Mouse (Mus musculus): Measurements from ENCODE around the gene Gphb5. TPM values are rescaled to one million over a fixed set of nuclear protein-coding genes. Genes with fewer than 3 reads are reported as not detected.

The Gphb5 gene
- polyA plus RNA-seq, 1 experiment: not detected

DNA sequence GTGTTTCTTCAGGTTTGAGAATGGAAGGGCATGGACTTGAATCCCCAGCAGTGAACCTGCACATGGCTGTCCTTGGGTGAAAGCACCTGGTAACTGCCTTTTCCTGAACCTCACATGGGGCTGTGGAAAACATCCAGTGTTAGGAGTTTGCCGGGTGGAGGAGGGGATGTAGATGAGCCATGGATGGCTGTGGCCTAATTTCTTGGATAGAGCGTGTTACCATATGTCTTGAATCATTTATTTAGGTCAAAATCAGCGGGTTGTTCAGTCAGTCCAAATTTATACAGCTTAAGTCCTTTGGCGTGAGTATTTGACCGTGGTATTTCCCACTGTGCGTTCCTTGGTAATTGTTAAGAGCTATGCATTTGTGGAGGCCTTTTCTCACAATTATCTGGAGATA is 40.5 kb downstream of the Gphb5 start:
- no peaks in the 10 kb centered on the region for H3K4me1 ChIP-seq (ENCODE audit: control insufficient read depth, insufficient read depth, low read length)
- TF ChIP-seq CTCF (IDR thresholded peaks at IDR 0.05; ENCODE audit: extremely low read depth, insufficient read depth, low read length): no peak
- no peak overlapping the region for H3K4me3 ChIP-seq (ENCODE audit: insufficient read depth, low read length)
- no peak overlapping the region for H3K27ac ChIP-seq (ENCODE audit: insufficient read depth, low read length)

DNA sequence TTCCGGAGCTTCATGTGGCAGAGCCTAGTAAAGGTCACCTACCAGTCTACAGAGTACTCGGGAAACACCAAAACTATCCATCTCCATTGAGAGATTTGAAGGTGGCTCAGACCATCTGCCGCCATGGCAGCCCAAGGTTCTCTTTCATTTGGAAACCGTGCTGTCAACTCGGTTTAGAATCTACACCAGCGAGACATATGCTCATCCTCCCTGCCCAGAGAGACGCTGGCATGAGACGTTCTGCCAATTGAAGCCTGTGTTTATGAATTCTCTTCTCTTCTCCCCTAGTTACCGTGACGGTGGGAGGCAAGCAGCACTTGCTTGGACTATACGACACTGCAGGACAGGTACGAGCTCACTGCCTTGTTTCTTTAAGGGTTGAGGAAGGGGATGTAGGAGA is 41.5 kb downstream of the Gphb5 start:
- Histone ChIP-seq H3K4me3 (ENCODE audit: insufficient read depth, low read length) (no peak overlapping the region), H3K4me1 (ENCODE audit: control insufficient read depth, insufficient read depth, low read length) (no peaks in the 10 kb centered on the region), H3K27ac (ENCODE audit: insufficient read depth, low read length) (no peak overlapping the region)
- TF ChIP-seq CTCF (IDR thresholded peaks at IDR 0.05; ENCODE audit: extremely low read depth, insufficient read depth, low read length): no peak
- TF ChIP-seq POLR2A (IDR thresholded peaks at IDR 0.05; ENCODE audit: extremely low read depth, insufficient read depth, low read length): no peak

DNA sequence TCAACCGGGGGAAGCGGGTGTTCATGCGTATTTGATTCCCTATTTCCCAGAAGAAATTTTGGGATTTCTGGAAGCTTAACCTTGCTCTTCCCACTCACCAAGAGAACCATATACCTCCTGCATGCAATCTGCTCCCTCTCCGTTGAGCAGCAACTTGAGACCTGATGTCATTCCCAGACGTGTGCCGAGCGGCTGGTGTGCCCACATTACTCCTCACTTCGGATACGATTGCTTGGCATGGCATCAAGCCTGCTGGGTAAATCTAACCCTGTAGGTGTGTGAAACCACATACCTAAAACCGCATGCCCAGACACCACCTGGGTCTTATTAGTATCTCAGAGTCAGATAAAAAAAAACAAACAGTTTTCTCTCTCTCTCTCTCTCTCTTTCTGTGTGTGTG is 42.1 kb downstream of the Gphb5 start:
- TF ChIP-seq POLR2A (IDR thresholded peaks at IDR 0.05; ENCODE audit: extremely low read depth, insufficient read depth, low read length): no peak
- TF ChIP-seq CTCF (IDR thresholded peaks at IDR 0.05; ENCODE audit: extremely low read depth, insufficient read depth, low read length): no peak

DNA sequence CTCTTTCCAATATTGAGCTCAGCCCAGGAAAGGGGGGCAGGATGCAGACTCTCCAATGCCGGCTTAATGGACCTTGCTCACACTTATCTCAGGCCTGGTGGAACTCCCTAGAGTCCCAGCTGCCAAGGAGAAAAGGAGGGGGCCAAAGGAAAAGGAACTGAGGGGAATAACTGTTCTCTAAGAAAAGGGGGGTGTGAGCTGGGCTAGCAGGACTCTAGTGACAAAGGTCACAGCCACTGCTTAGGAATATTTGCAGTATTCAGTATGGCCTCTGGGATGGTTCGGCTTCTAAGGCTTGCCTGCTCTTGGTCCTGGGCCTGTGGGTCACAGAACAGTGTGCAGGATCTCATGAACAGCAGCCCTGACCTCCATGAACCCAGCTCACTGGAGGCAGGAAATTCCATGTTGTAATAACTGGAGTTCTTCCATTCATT is 47.1 kb downstream of the Gphb5 start:
- Histone ChIP-seq H3K4me3 (ENCODE audit: insufficient read depth, low read length) (no peak overlapping the region), H3K27ac (ENCODE audit: insufficient read depth, low read length) (no peak overlapping the region), H3K4me1 (ENCODE audit: control insufficient read depth, insufficient read depth, low read length) (no peaks in the 10 kb centered on the region)
- TF ChIP-seq CTCF (IDR thresholded peaks at IDR 0.05; ENCODE audit: extremely low read depth, insufficient read depth, low read length): no peak
- no peak for TF ChIP-seq POLR2A (IDR thresholded peaks at IDR 0.05; ENCODE audit: extremely low read depth, insufficient read depth, low read length)

More for the DNA sequence above, 42.1 kb downstream of the Gphb5 start:
- Histone ChIP-seq H3K27ac (ENCODE audit: insufficient read depth, low read length) (no peak overlapping the region), H3K4me3 (ENCODE audit: insufficient read depth, low read length) (no peak overlapping the region), H3K4me1 (ENCODE audit: control insufficient read depth, insufficient read depth, low read length) (no peaks in the 10 kb centered on the region)

- Histone ChIP-seq H3K4me3 (ENCODE audit: insufficient read depth, low read length) (no peak overlapping the region), H3K4me1 (ENCODE audit: control insufficient read depth, insufficient read depth, low read length) (no peaks in the 10 kb centered on the region), H3K27ac (ENCODE audit: insufficient read depth, low read length) (no peak overlapping the region)
- no peak for TF ChIP-seq POLR2A (IDR thresholded peaks at IDR 0.05; ENCODE audit: extremely low read depth, insufficient read depth, low read length)
- TF ChIP-seq CTCF (IDR thresholded peaks at IDR 0.05; ENCODE audit: extremely low read depth, insufficient read depth, low read length): no peak
Measured at GRCm38 (mm10) chr12:75368527-75368926, 48.1 kb downstream of the Gphb5 start.

DNA sequence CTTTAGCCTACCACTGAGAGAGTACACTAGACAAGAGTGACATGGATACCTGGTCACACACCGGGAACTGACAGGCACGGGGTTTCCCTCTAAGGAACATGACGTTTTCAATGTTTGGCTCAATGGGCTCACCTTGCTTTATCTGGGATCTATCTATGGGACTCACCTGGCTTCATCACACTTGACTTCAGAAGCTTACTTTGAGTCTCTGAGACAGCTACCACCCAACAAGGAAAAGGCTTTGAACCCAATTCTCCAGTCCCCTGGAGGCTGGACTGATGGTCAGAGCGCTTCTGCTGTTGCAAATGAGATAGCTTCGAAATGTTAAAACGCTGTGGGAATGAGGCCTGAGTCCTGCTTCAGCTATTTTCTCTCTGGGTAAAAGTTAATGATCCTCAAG is 49.2 kb downstream of the Gphb5 start:
- no peak overlapping the region for H3K4me3 ChIP-seq (ENCODE audit: insufficient read depth, low read length)
- TF ChIP-seq CTCF (IDR thresholded peaks at IDR 0.05; ENCODE audit: extremely low read depth, insufficient read depth, low read length): no peak
- no peak for TF ChIP-seq POLR2A (IDR thresholded peaks at IDR 0.05; ENCODE audit: extremely low read depth, insufficient read depth, low read length)
- H3K4me1 ChIP-seq (ENCODE audit: control insufficient read depth, insufficient read depth, low read length): no peaks in the 10 kb centered on the region
- no peak overlapping the region for H3K27ac ChIP-seq (ENCODE audit: insufficient read depth, low read length)

- Histone ChIP-seq H3K4me1 (ENCODE audit: control insufficient read depth, insufficient read depth, low read length) (no peaks in the 10 kb centered on the region), H3K27ac (ENCODE audit: insufficient read depth, low read length) (no peak overlapping the region), H3K4me3 (ENCODE audit: insufficient read depth, low read length) (no peak overlapping the region)
- no peak for TF ChIP-seq POLR2A (IDR thresholded peaks at IDR 0.05; ENCODE audit: extremely low read depth, insufficient read depth, low read length)
- no peak for TF ChIP-seq CTCF (IDR thresholded peaks at IDR 0.05; ENCODE audit: extremely low read depth, insufficient read depth, low read length)
Measured at GRCm38 (mm10) chr12:75365621-75366124, 50.9 kb downstream of the Gphb5 start.

DNA sequence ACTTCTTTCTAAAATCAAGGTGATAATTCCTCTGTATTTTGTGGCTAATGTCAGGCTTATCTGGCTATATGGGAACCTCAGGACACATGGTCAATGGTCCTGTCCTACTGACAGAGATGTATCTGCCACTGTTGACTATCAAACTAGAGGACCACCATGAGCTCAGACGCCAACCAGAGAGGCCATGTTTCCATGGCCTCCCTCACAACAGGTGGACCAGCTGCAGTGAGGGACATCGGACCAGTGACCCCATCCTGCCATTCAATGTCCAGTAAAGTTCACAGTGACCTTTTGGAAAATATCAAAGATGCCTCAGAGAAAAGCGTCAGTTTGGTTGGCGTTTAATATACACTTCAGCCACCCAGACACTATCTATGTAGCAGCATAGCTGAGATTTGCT is 52.2 kb downstream of the Gphb5 start:
- Histone ChIP-seq H3K4me3 (ENCODE audit: insufficient read depth, low read length) (no peak overlapping the region), H3K27ac (ENCODE audit: insufficient read depth, low read length) (no peak overlapping the region), H3K4me1 (ENCODE audit: control insufficient read depth, insufficient read depth, low read length) (0 out of 2 replicates have a peak, but pooled peaks cover 1% of the 10 kb centered on the region)
- TF ChIP-seq POLR2A (IDR thresholded peaks at IDR 0.05; ENCODE audit: extremely low read depth, insufficient read depth, low read length): no peak
- TF ChIP-seq CTCF (IDR thresholded peaks at IDR 0.05; ENCODE audit: extremely low read depth, insufficient read depth, low read length): no peak

DNA sequence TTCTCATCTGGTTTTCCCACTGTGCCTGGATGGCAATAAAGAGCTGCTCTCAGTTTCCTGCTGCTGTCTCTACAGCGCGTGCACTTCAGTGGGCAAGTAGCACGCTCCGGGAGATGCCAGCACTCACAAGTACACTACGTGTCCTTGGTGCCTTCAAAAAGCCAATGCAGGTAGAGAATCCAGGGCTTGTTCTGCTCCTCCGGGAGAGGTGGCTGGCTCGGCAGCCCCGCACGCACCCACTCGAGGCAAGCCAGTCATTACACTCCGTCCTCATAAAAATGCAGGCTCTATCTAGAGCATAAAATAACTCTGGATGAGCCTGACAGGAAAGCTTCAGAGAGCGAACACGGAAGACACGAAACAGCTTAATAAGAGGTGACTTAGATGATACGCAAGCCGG is 54.1 kb downstream of the Gphb5 start:
- Histone ChIP-seq H3K4me3 (ENCODE audit: insufficient read depth, low read length) (no peak overlapping the region), H3K4me1 (ENCODE audit: control insufficient read depth, insufficient read depth, low read length) (0 out of 2 replicates have a peak, but pooled peaks cover 1% of the 10 kb centered on the region), H3K27ac (ENCODE audit: insufficient read depth, low read length) (no peak overlapping the region)
- no peak for TF ChIP-seq POLR2A (IDR thresholded peaks at IDR 0.05; ENCODE audit: extremely low read depth, insufficient read depth, low read length)
- no peak for TF ChIP-seq CTCF (IDR thresholded peaks at IDR 0.05; ENCODE audit: extremely low read depth, insufficient read depth, low read length)

Other genes with a start within 250 kb of the Gphb5 start
- gene Kcnh5, start 239.4 kb downstream of the Gphb5 start, polyA plus RNA-seq (2012; rRNA removed): 10.0 and 11.5 TPM in 2 replicates
- 4.9 and 5.4 TPM in 2 replicates for gene Rhoj, start 108.5 kb downstream of the Gphb5 start, polyA plus RNA-seq (2012; rRNA removed)
- 34.9 and 35.7 TPM in 2 replicates for gene Ppp2r5e, start 179.5 kb upstream of the Gphb5 start, polyA plus RNA-seq (2012; rRNA removed)